Mouse (Mus musculus) hindbrain, embryonic 12.5 days (tissue): ENCODE results near the gene Ttll3. TPM values are rescaled to one million over a fixed set of nuclear protein-coding genes. Genes with fewer than 3 reads are reported as not detected.

Source experiments
- ATAC-seq: fragments of 200-750 bp; cut with Nextera tagmentation; 2 replicates; pipeline ENCODE4 v1.8.0; 2017; ENCODE audit warnings: moderate TSS enrichment; ENCODE audit not compliant: low FRiP score
- H3K27ac ChIP-seq: fragments of 300-500 bp; sonication (generic); 2 replicates; pipeline ENCODE4 v1.5.1; 2016; ENCODE audit warnings: mild to moderate bottlenecking
- H3K27me3 ChIP-seq: fragments of 300-500 bp; sonication (generic); 2 replicates; pipeline ENCODE4 v1.6.1; 2016; ENCODE audit warnings: mild to moderate bottlenecking
- H3K36me3 ChIP-seq: fragments of 300-500 bp; sonication (generic); 2 replicates; pipeline ENCODE4 v1.6.1; 2016; ENCODE audit warnings: mild to moderate bottlenecking
- H3K4me1 ChIP-seq: fragments of 300-500 bp; sonication (generic); 2 replicates; pipeline ENCODE4 v1.6.1; 2016
- H3K4me2 ChIP-seq: fragments of 300-500 bp; sonication (generic); replicated peaks from 2 replicates; pipeline ENCODE4 v1.6.1; 2016; ENCODE audit warnings: mild to moderate bottlenecking
- H3K4me3 ChIP-seq: fragments of 300-500 bp; sonication (generic); 2 replicates; pipeline ENCODE4 v1.5.1; 2016; ENCODE audit warnings: mild to moderate bottlenecking
- H3K9ac ChIP-seq: fragments of 300-500 bp; sonication (generic); 2 replicates; pipeline ENCODE4 v1.6.1; 2016; ENCODE audit warnings: mild to moderate bottlenecking, moderate library complexity
- H3K9me3 ChIP-seq: fragments of 300-500 bp; sonication (generic); replicated peaks from 2 replicates; pipeline ENCODE4 v1.6.1; 2016; ENCODE audit warnings: mild to moderate bottlenecking
- WGBS: fragments of 180-500 bp; shearing (Covaris S2); methylation state at CpG from one replicate; pipeline ENCODE4 v1.1.7; 2016; 5-methylcytosine and 5-hydroxymethylcytosine counted together
- polyA plus RNA-seq: library from polyadenylated mRNA; unstranded; fragments of >200 nt; fragmentation: Nextera tagmentation; extraction: Ambion mirVana; gene quantifications from 2 replicates; pipeline ENCODE4 v1.2.1, GENCODE M21; 2016

Ttll3 gene
- polyA plus RNA-seq, 1 experiment from 2014 or later: 8.0 TPM

DNA sequence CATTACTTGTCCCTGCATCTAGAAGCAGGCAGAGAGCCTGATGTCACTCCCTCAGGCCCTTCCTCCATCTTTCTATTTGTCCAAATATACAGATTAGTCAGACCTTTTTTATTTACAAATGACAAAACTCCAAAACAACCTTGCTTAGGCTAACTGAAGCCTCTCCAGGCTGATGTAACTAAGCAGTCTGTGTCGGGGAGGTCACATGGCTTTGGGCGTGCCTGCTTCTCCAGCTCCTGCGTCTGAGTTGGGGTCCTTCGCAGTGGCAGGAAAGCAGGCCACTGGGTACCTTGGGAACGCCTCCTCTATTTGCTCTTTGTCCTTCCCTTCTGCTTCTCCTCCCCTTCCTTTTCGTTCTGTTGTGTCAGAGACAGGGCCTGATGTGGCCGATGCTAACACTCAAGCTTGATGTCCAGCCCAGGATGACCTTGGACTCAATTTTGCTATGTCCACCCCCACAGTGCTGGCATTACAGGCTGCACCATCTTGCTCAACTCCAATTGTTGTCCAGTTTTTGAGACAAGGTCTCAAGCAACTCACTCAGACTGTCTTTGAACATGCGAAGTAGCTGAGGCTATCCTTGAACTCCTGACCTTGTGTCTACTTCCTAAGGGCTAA lies 24.4 kb upstream of the Ttll3 start:
- ATAC-seq: no peak

DNA sequence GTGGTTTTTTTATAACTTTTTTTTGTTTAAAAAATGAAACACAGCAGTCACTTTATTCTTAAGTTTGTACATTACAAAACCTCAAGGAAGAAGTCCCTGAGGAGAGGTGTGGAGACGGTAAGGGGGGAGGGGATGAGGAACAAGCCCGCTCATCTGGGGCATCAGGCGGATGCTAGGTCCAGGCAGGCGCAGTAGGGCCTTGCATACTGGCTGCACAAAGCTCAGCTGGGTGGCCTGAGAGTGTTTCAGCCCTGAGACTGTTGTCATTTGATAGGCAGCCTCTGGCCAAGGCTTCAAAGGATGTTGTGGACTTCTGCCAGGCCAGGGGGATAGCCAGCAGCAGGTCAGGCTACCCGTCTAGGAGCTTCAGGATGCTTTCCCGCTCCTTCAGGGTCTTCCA lies 22.4 kb upstream of the Ttll3 start:
- Histone ChIP-seq H3K36me3 (peaks cover 43% of the 10 kb centered on the region), H3K9me3 (no peaks in the 10 kb centered on the region), H3K4me3 (no peak overlapping the region), H3K27me3 (no peaks in the 10 kb centered on the region), H3K4me2 (no peak overlapping the region), H3K4me1 (no peaks in the 10 kb centered on the region), H3K27ac (no peak overlapping the region), H3K9ac (no peak overlapping the region)
- no peak for ATAC-seq
- WGBS: 90% methylated on average over 6 of the region's 6 CpGs

More for the DNA sequence above, 24.4 kb upstream of the Ttll3 start:
- Histone ChIP-seq H3K9ac (no peak overlapping the region), H3K27ac (no peak overlapping the region), H3K27me3 (no peaks in the 10 kb centered on the region), H3K36me3 (peaks cover 23% of the 10 kb centered on the region), H3K9me3 (no peaks in the 10 kb centered on the region), H3K4me3 (no peak overlapping the region), H3K4me2 (no peak overlapping the region), H3K4me1 (no peaks in the 10 kb centered on the region)
- WGBS: 71% methylated on average over 8 of the region's 8 CpGs

DNA sequence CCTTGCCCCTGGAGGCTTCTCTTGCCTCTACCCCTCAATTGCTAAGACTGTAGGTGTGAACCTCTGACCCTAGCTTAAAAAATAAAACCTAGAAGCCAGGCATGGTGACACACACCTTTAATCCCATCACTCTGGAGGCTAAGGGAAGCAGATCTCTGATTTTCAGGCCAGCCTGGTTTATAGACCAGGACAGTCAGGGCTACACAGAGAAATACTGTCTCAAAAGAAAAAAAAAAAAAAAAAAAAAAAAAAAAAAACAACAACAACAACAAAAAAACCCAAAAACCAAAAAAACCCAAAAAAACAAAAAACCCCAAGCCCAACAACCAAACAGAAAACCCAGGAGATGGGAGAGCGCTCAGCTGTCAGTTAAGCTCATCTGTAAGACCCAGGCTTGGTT lies 21.5 kb upstream of the Ttll3 start:
- Histone ChIP-seq H3K4me3 (no peak overlapping the region), H3K9me3 (no peaks in the 10 kb centered on the region), H3K9ac (no peak overlapping the region), H3K4me1 (no peaks in the 10 kb centered on the region), H3K4me2 (no peak overlapping the region), H3K27me3 (no peaks in the 10 kb centered on the region), H3K36me3 (peaks cover 52% of the 10 kb centered on the region), H3K27ac (no peak overlapping the region)
- WGBS: 96% methylated on average over 1 of the region's 1 CpGs
- ATAC-seq: no peak

DNA sequence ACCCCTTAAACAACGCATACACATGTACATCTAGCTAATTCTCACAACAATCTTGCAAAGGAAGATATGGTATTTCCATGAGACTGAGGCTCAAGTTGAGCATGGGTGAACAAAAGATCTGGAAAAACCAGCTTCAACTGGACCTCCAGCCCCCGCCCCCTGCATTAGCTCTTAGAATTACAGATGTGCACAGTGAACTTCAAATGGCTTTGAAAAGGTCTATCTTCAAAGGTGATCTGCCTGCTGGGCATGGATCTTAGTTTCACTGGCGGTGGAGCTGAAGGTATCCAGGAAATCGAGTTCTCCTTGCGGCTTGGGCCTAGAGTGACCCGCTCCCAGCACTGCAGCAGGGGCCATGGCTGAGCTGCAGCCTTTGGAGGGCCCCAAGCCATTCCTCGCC lies 20.9 kb upstream of the Ttll3 start:
- Histone ChIP-seq H3K4me1 (no peaks in the 10 kb centered on the region), H3K4me2 (no peak overlapping the region), H3K27ac (no peak overlapping the region), H3K9me3 (no peaks in the 10 kb centered on the region), H3K36me3 (peaks cover 58% of the 10 kb centered on the region), H3K27me3 (no peaks in the 10 kb centered on the region), H3K4me3 (no peak overlapping the region), H3K9ac (no peak overlapping the region)
- WGBS: 91% methylated on average over 7 of the region's 7 CpGs
- ATAC-seq: no peak

DNA sequence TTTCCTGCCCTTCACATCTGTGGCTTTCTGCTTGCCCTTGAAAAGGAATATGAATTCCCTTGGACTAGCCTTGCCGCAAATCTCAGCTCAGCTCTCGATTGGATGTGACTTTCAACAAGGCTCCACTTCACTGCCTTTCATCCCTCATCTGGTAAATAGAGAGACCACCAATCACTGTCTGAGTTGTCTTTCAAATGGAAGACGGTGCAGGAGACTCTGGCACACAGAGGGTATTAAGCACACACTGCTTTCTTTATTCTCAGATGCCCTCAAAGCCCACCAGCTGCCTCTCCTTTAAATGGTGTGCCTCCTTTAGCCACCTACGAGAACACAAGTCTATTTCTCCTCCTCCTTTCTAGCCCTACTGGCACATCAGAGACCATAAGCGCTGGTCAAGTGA lies 20.5 kb upstream of the Ttll3 start:
- Histone ChIP-seq H3K4me1 (no peaks in the 10 kb centered on the region), H3K9ac (no peak overlapping the region), H3K27me3 (no peaks in the 10 kb centered on the region), H3K4me2 (no peak overlapping the region), H3K27ac (no peak overlapping the region), H3K36me3 (peaks cover 62% of the 10 kb centered on the region), H3K4me3 (no peak overlapping the region), H3K9me3 (no peaks in the 10 kb centered on the region)
- ATAC-seq: no peak
- 83% methylated on average over 5 of the region's 5 CpGs for WGBS

DNA sequence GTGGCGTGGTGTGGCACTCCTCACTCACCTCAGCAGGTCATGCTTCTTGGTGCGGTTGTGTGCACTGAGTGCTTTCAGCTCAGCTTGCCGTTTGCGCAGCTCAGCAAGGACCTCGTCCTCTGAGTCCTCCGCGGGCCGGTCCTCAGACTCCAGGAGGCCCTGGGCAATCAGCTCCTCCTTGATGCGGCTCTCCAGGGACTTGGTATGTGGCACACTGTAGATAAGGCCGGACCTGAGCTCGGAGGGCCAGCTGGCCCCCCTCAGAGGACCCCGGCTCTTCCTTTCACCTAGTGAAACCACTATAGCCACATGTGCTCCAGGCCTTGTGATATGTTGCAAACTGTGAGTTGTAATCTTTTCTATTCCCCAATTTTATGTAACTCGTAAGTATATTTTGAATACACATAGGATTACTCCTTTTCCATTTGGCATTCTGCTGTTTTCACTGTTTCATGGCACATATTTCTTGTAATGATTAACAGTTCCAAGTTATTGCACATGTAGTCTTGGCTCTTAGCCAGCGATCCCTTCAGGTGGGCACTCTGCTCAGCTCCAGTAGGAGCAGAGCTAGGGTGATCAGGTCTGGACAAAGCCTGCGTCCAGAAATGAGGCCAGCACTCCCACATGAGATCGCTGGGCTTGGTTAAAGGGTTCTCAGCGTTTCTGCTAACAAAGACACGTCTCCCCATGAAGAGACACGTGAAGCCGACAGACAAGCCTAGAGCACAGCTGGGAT lies 18.7 kb upstream of the Ttll3 start:
- H3K4me1 ChIP-seq: no peaks in the 10 kb centered on the region
- H3K9me3 ChIP-seq: no peaks in the 10 kb centered on the region
- no peak for ATAC-seq
- no peak overlapping the region for H3K27ac ChIP-seq
- H3K4me2 ChIP-seq: no peak overlapping the region
- no peak overlapping the region for H3K4me3 ChIP-seq
- no peak overlapping the region for H3K9ac ChIP-seq
- 93% methylated on average over 20 of the region's 20 CpGs for WGBS
- H3K36me3 ChIP-seq: peaks cover 76% of the 10 kb centered on the region
- H3K27me3 ChIP-seq: no peaks in the 10 kb centered on the region

DNA sequence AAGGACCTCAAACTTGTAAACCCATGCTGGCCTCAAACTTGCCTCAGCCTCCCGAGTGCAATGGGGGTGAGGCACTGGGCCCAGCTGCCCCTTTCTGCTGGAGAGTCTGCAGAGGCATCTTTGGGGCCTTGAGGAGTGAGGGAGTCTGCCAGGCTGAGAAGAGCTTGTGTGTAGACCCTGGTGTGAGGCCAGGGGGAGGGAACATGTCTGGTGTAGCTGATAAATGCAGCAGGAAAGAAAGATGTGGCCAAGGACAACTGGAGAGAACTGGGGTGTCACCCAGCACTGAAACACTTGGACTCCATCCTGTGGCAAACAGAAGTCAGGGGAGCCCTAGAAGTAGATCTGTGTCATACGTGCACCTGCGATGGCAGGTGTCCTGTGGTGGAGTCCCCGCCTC lies 15.6 kb upstream of the Ttll3 start:
- WGBS: 86% methylated on average over 4 of the region's 4 CpGs
- Histone ChIP-seq H3K9ac (no peak overlapping the region), H3K27ac (no peak overlapping the region), H3K27me3 (no peaks in the 10 kb centered on the region), H3K4me2 (no peak overlapping the region), H3K36me3 (peaks cover 72% of the 10 kb centered on the region), H3K4me3 (no peak overlapping the region), H3K4me1 (peaks cover 7% of the 10 kb centered on the region), H3K9me3 (no peaks in the 10 kb centered on the region)
- no peak for ATAC-seq

DNA sequence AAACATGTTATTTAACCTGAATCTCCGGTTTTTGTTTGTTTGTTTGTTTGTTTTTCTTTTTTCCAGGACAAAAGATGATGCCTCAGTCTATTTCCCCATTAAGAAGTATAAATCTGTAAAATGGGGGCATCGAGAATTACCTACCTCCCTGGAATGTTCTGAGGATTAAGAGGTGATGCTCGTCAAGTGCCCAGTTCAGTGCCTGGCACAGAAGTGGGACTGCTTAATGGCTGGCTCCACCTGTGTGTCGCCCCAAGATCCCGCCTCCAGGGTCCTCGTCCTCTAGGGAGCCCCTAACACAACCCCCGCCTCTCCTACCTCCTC lies 11.9 kb upstream of the Ttll3 start:
- Histone ChIP-seq H3K27me3 (no peaks in the 10 kb centered on the region), H3K9me3 (no peaks in the 10 kb centered on the region), H3K9ac (peak overlapping the region; percentile 96), H3K4me2 (peak overlapping the region; percentile 96), H3K4me3 (peak overlapping the region; percentile 85), H3K27ac (peak overlapping the region; percentile 95), H3K4me1 (peaks cover 17% of the 10 kb centered on the region), H3K36me3 (peaks cover 54% of the 10 kb centered on the region)
- no peak for ATAC-seq
- 12% methylated on average over 7 of the region's 7 CpGs for WGBS

DNA sequence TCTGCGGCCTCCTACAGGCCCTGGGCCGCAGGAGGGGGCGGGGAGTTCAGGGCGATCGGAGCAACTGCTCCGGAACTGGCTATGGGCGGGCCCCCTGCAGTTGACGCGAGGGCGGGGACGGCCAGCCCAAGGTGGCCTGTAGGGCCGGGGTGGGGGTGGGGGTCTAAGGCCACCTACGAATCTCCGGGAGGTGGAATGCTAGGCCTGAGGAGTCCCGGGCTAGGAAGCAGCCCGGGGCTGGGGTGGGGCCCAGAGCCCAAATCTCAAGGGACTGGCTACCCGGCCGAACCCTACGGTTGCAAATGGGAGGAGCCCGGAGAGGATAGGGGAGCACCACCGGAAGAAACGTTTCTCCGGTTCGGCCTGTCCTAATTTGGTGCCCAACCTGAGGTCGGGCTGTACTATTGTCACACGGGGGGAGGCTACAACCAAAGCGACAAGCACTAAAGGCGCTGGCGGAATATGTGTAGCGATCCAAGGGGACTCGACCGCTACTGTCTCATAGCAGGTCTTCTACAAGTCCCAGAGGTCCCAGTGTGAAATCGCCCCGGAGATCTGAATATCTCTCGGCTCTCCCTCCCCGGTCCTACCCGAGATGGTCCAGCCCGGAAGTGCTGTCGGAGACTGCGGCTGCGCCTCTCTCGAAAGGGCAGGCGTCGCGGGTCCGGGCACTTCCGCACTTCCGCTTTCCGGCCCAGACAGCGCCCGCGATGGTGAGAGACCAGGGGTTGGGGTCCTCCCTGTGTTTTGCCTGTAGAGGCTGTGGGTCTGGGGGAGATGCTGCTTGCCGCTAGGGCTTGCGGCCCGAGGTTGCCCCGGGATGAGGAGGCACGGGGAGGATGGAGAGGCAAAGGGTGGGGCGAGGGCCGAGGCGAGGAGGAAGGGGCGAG lies 11.3 kb upstream of the Ttll3 start, which contains the start of the genes Tada3 and Arpc4:
Gene Tada3, minus strand, starts transcription at position 388 of the 890 bp plus-strand sequence.
Gene Arpc4, plus strand, starts transcription at position 620 of the 890 bp plus-strand sequence.
- WGBS: under 1% methylated on average over 61 of the region's 61 CpGs
- H3K4me1 ChIP-seq: peaks cover 17% of the 10 kb centered on the region
- peak within 1 kb of the TSS; percentile 96 for H3K4me2 ChIP-seq
- no peaks in the 10 kb centered on the region for H3K9me3 ChIP-seq
- ATAC-seq: peak; percentile 95
- H3K9ac ChIP-seq: peak within 1 kb of the TSS; percentile 96
- peak within 1 kb of the TSS; percentile 95 for H3K27ac ChIP-seq
- no peaks in the 10 kb centered on the region for H3K27me3 ChIP-seq
- H3K36me3 ChIP-seq: peaks cover 53% of the 10 kb centered on the region
- H3K4me3 ChIP-seq: peak within 1 kb of the TSS; percentile 85

DNA sequence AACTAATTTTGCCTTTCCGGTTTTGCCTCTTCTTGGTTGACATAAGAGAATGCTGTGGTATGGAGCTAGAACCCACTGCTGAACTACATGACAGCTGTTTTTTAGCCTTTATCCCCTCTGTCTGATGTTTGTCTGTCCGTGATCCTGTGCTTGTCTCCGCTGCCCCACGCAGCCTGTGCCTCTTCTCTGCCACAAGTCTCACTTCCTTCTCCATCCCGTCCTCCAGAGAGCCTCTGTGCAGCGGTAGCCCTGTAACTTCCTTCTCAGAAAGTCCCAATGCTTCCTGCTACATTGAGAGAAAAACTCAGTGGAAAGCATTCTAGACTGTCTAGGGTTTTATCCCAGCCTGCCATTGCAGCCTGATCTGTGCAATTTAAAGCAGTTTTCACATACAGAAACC lies 9.8 kb upstream of the Ttll3 start:
- Histone ChIP-seq H3K27ac (no peak overlapping the region), H3K36me3 (peaks cover 57% of the 10 kb centered on the region), H3K27me3 (no peaks in the 10 kb centered on the region), H3K9ac (peak overlapping the region; percentile 96; the same call in 1 of the 2 replicates), H3K4me1 (peaks cover 17% of the 10 kb centered on the region), H3K4me3 (peak overlapping the region; percentile 85), H3K9me3 (no peaks in the 10 kb centered on the region), H3K4me2 (peak overlapping the region; percentile 96)
- WGBS: 88% methylated on average over 6 of the region's 6 CpGs
- no peak for ATAC-seq

DNA sequence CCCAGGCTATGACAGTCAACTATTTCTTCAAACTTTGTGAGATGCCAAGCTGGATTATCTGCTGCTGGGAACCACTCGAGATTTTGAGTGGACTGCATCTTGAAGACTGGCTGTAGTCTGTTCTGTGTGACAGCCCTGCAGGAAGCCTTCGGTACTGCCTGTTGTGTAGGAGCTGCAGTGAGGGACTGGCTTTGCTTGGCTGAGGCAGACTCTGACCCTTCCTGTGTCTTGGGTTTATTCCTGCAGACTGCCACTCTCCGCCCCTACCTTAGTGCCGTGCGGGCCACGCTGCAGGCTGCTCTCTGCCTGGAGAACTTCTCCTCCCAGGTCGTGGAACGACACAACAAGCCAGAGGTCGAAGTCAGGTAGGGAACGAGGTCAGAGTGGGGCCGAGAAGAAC lies 8.6 kb upstream of the Ttll3 start:
- Histone ChIP-seq H3K4me3 (no peak overlapping the region), H3K9ac (no peak overlapping the region), H3K4me2 (no peak overlapping the region), H3K4me1 (peaks cover 17% of the 10 kb centered on the region), H3K9me3 (no peaks in the 10 kb centered on the region), H3K27me3 (no peaks in the 10 kb centered on the region), H3K36me3 (peaks cover 57% of the 10 kb centered on the region), H3K27ac (no peak overlapping the region)
- ATAC-seq: no peak
- WGBS: 93% methylated on average over 11 of the region's 11 CpGs

DNA sequence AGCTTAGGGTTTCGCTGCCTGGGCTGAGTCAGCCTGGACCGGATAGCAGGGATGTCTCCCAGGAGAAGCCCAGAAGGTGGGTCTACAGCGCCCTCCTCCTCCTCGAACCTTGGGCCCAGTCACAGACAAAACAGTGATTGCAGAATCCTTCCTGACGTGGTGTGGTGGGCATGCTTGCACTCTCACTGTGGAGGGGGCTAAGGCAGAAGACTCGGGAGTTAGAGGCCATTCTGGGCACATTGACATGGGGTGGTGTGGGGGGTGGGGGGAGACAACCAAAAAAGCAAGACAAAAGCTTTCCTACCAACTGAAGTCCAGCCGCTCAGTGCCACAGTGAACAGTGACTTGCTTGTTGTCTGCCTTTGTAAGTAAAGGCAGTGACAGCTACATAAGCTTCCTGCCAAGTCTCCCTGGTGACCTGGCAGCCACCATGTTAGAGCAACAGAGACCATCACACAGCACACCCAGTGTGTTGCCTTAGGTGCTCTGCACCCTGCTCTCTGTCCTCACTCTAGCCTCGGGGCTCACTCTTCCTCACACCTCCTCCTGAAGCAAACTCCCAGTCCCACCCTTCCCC lies 4.6 kb upstream of the Ttll3 start:
- H3K27ac ChIP-seq: no peak overlapping the region

More for the DNA sequence above, 4.6 kb upstream of the Ttll3 start:
- ATAC-seq: no peak
- H3K27me3 ChIP-seq: no peaks in the 10 kb centered on the region
- H3K4me2 ChIP-seq: no peak overlapping the region
- H3K4me3 ChIP-seq: no peak overlapping the region
- H3K9me3 ChIP-seq: no peaks in the 10 kb centered on the region
- H3K36me3 ChIP-seq: peaks cover 87% of the 10 kb centered on the region
- H3K9ac ChIP-seq: no peak overlapping the region
- H3K4me1 ChIP-seq: peaks cover under 1% of the 10 kb centered on the region; the same call in 1 of the 2 replicates
- WGBS: 90% methylated on average over 8 of the region's 8 CpGs
